Mouse (Mus musculus): ENCODE results near the gene Mogat1.

- TF ChIP-seq CTCF (conservative IDR thresholded peaks at IDR 0.05; ENCODE audit: low read length) = no peak
- TF ChIP-seq NANOG (IDR thresholded peaks at IDR 0.05; ENCODE audit: borderline replicate concordance, low read length) = no peak
Observed at GRCm38 (mm10) chr1:78585080-78585479, 74.3 kb downstream of the Mogat1 start.
